Mouse (Mus musculus) cerebellum, adult (tissue): ENCODE measurements around the gene Slc25a18.

Experiments used
- ATAC-seq: cut with Nextera tagmentation; 2 replicates; pipeline ENCODE4 v1.9.2; 2017; ENCODE audit warnings: mild to moderate bottlenecking, moderate library complexity, mixed read lengths; ENCODE audit not compliant: insufficient number of reproducible peaks, low FRiP score, low TSS enrichment

Slc25a18 gene

GRCm38 (mm10) chr6:120773149-120773628 is at the start of gene Slc25a18:
Slc25a18 (plus strand) TSS chr6:120773578.
- ATAC-seq, result peak; percentile 42; the same call in 1 of the 2 replicates

DNA sequence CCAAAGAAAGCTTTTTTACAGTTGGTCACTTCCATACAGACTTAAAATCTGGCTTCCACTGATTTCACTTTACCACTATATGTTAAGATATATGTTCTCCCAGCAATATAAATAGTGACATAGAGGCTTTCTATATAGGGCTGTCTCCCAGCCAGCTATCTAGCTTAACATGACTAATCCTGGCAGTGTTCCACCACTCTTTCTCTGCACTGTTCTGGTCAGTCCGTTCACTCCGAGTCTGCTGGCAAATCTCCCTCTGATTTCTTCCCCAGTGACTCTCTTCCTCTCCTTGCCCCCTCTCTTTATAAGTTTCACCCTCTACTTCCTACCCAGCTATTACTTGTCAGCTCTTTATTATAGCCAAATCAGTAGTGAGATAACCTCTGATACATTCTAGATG is 47.4 kb upstream of the Slc25a18 start:
- ATAC-seq, result no peak

DNA sequence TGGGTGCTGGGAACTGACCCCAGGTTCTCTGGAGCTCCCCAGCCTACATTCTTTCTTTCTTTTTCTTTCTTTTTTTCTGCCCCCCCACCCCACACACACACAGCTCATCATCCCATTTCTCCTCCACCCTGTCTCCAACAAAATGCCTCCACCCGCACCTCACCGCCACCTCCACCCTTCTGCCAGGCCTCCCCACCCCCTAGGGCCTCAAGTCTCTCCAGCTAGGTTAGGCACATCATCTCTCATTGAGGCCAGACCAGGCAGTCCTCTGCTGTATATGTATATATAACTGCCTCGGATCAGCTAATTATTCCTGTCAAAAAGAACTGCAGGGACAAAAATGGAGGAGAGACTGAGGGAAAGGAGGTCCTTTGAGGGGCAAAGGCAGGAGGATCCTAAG is 37.4 kb upstream of the Slc25a18 start:
- ATAC-seq, result no peak

DNA sequence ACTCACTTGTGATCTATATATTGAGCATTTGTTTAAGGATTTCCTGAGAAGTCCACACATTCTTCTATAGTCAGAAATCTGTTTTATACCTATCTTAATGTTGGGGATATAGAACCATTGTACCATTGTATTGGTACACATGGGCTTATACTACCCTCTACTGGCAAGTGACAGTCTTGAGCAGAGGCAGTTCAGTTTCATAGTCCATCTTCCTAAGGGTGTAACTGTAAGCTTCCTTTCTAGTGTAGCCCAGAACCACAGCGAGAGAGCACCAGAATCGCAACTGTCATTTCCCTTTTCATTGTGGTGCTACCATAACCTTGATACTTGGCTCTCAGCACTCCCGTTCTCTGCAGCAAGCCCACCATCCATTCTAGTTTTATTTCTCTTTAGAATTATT is 36.8 kb upstream of the Slc25a18 start:
- peak; percentile 88 for ATAC-seq

GRCm38 (mm10) chr6:120743130-120743529 is 30.2 kb upstream of the Slc25a18 start:
- ATAC-seq, result no peak

GRCm38 (mm10) chr6:120744266-120744665 is 29.1 kb upstream of the Slc25a18 start:
- no peak for ATAC-seq

DNA sequence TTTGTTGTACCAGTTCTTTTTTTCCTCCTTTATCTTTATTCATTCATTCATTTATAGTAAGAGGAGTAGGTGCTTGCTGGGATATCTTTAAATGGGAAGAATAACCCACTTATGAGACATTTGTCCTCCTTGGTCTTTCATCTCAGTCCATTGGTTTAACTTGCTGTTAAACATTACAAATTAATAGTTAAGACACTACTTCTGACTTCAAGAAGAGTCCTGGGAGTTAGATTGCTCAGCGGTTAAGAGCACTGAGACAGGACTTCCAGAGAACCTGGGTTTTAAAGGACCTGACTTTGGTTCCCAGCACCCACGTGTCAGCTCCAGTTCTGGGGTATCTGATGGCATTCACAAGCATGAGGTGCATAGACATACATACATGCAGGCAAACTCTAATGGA is 27.0 kb upstream of the Slc25a18 start:
- no peak for ATAC-seq

GRCm38 (mm10) chr6:120761151-120761550 is 12.2 kb upstream of the Slc25a18 start:
- no peak for ATAC-seq

- ATAC-seq, result no peak
These were observed 3.4 kb upstream of the Slc25a18 start for GRCm38 (mm10) chr6:120769972-120770371.

- ATAC-seq, result no peak
These were observed 2.0 kb upstream of the Slc25a18 start for GRCm38 (mm10) chr6:120771366-120771765.

DNA sequence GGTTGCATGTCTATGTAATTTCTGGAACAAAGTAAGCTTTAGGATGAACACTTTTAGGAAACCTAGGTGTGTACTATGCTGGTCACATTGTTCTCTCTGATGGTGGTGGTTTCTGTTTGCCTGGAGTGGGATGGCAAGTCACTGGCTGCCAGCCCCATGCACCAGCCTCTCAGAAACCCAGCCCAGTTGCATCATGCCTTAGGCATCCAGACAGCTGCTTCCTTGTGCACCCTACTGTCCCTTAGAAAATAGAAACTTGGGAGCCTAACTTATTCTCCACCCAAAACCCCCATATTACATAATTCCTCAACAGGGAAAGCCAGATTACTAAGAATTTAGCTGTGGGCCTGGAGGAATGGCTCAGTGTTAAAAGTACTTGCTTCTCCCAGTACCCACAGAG is 1.4 kb upstream of the Slc25a18 start:
- ATAC-seq, result no peak

GRCm38 (mm10) chr6:120773763-120774162 is 385 bp downstream of the Slc25a18 start:
- no peak for ATAC-seq

GRCm38 (mm10) chr6:120776286-120776685 is 2.9 kb downstream of the Slc25a18 start:
- ATAC-seq, result no peak

GRCm38 (mm10) chr6:120777533-120777932 is 4.2 kb downstream of the Slc25a18 start:
- ATAC-seq, result no peak

DNA sequence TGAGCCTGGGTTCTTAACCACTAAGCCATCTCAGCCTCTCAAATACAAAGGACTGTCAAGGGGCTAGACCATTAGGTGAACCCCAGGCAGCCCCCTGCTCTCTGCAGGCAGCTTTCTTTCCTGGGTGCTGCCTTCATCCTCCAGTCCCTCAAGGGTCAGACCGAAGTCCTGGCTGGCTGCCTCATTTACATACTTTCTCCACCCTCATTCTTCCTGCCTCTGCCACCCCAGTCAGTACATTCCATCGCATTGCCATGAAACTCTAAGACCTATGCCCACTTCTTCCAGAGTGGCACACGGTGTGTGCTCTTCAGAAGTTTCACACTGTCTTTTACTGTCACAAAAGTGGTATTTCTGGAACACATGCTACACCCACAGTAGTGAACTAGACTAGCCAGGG is 4.8 kb downstream of the Slc25a18 start:
- ATAC-seq, result no peak

- ATAC-seq, result no peak
These were observed 9.6 kb downstream of the Slc25a18 start for GRCm38 (mm10) chr6:120782948-120783347.

DNA sequence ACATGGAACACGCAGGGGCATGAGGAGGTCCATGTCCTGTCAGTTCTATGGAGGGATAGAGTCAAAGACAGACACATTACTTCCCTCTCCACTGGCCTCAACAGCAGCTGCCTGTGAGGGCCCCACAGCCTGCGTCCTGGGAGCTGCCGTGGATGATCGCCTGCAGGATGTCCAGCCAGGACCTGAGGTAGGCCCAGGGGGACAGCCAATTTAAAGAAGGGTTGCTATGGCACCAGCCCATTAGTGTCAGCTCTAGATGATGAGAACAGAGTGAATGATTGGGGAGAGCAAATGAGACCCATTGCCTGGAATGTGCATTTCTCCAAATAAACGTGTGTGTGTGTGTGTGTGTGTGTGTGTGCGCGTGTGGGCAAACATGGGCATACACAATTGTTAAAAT is 11.0 kb downstream of the Slc25a18 start:
- ATAC-seq, result no peak

GRCm38 (mm10) chr6:120788068-120788607 is 14.8 kb downstream of the Slc25a18 start:
- no peak for ATAC-seq

- ATAC-seq, result no peak
These were observed 15.5 kb downstream of the Slc25a18 start for GRCm38 (mm10) chr6:120788904-120789303.

DNA sequence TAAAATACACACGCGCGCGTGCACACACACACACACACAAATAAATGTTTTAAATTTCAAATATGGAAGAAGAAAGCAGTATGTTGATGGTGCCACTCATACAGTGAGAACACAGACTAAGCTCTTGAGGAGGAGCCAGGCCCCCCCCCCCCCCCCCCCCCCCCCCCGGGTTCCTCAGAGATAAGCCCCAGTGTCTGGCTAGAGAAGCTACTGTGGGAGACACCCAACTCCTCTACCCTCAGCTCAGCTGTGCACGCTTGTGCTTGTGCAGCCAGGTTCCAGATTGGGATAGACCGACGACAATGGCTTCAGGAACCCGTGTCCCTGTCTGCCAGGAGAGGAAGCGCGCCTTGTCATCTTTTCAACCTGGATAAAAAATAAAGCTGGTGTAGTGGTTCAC is 16.8 kb downstream of the Slc25a18 start:
- no peak for ATAC-seq

- ATAC-seq, result no peak
These were observed 17.3 kb downstream of the Slc25a18 start for GRCm38 (mm10) chr6:120790717-120791116.

DNA sequence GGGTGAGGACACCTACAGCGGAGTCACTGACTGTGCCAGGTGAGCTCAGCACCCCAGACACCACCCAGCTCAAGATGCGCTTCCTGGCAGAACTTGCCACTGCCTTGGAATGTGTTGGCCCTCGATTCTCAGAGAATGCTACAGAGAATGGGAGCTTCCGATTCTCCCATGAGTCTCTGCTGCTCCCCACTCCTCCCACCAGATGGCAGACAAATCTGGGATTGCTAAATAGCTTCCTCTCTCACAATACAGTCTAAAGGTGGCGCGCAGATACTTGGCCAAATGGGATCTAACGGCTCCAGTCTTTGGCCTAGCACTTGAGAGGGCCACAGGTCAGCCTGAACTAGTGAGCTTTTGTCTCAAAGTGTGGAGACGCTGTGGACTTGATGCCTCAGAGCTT is 19.6 kb downstream of the Slc25a18 start:
- ATAC-seq, result no peak
